Mouse (Mus musculus): ENCODE measurements around the gene Vps29.

GRCm38 (mm10) chr5:122306536-122306935 is 47.6 kb upstream of the Vps29 start:
- no peak for TF ChIP-seq CTCF (IDR thresholded peaks at IDR 0.05; ENCODE audit: extremely low read depth, insufficient read depth, low read length)
- TF ChIP-seq POLR2A (IDR thresholded peaks at IDR 0.05; ENCODE audit: extremely low read depth, insufficient read depth, low read length) = no peak
